Mouse (Mus musculus): ENCODE measurements around the gene Zfp870. TPM values are rescaled to one million over a fixed set of nuclear protein-coding genes. Genes with fewer than 3 reads are reported as not detected.

Gene Zfp870
- polyA plus RNA-seq (2012; rRNA removed) = 1.1 and 1.2 TPM in 2 replicates

DNA sequence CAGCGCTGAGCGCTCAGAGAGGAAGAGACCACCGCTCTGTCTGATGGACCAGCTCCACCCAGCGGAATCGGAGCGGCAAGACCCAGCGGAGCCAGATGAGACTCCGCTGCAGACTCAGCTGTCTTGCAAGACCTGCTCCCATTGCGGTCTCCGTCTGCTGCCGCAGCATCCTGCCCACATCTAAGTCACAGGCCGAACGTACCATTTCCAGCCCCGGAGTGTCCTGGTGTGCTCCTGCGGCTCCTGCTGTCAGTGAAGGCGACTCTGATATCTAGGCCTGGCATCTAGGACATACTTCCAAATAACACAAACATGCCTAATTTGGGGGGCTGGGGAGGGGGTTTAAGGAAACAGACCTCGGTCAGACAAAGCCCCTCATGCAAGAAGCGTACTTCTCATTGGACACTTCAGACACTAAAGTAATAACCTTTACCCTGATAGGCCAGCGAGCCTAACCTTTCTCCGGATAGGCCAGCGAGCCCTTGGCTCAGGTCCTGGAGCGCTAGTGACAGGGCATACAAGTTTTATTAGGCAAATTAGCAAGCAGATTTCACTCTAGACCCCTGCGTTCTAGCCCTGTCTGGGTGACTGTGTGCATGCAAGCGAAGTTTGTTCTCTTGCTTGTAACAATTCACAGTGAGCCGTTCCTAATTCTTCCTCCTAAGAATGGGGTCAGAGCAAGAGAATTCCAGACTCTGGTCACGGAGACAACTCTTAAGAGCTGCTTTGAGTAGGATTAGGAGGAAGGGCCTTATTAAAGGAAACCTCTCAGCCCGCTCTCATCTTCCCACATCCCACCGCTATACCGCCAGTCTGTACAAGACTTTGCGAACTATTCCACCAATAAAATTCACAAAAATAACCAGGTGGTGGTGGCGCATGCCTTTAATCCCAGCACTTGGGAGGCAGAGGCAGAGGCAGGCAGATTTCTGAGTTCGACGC lies at the start of gene Zfp870:
Zfp870 (minus strand) TSS at position 404 of the 942 bp plus-strand sequence.
- 10% methylated on average over 33 of the region's 33 CpGs for WGBS
- DNase-seq (ENCODE audit: low read depth, low spot score) = peak; percentile 86

DNA sequence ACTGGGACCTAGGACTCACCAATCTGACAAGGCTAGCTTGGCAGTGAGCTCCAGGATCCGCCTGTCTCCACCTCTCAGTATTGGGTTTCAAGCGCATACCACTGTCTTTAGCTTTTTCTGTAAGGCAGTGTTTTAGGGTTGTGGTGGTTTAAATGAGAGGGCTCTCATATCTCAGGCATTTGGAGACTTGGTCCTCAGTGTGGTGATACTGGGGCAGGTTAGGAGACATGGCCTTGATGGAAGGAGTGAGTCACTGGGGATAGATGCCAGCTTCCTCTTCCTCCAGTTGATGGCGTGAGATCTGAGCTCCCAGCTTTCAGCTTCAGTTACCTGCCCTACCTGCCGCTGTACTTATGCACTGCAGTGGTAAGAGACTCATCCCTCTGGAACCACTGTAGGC lies 48.4 kb upstream of the Zfp870 start:
- no peak for DNase-seq (ENCODE audit: low read depth, low spot score)
- WGBS = 73% methylated on average over 4 of the region's 4 CpGs

- 33% methylated on average over 5 of the region's 5 CpGs for WGBS
- DNase-seq (ENCODE audit: low read depth, low spot score) = peak; percentile 76
Observed at GRCm38 (mm10) chr17:32927803-32928202, 36.4 kb upstream of the Zfp870 start.

GRCm38 (mm10) chr17:32924658-32925312 lies 33.3 kb upstream of the Zfp870 start:
- WGBS = 9% methylated on average over 32 of the region's 32 CpGs
- DNase-seq (ENCODE audit: low read depth, low spot score) = no peak

DNA sequence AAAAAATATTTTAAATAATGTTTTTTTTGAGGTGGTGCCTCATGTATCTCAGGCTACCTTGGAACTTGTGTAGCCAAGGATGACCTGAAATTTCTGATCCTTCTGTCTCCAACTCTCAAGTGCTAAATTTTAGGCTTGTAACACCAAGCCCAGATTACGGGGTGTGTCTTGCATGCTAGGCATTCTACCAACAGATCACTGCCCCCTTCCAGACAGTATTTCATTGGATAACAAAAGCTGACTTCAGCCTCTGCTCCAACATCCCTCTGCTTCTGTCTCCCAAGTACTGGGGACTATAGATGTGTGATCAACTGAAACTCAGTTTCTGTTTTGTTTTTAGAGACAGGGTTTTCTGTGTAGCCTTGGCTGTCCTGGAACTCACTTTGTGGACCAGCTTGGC lies 32.2 kb upstream of the Zfp870 start:
- no peak for DNase-seq (ENCODE audit: low read depth, low spot score)
- WGBS = 81% methylated on average over 1 of the region's 1 CpGs

- WGBS = 11% methylated on average over 2 of the region's 2 CpGs
- DNase-seq (ENCODE audit: low read depth, low spot score) = peak; percentile 75
Observed at GRCm38 (mm10) chr17:32919123-32919522, 27.7 kb upstream of the Zfp870 start.

DNA sequence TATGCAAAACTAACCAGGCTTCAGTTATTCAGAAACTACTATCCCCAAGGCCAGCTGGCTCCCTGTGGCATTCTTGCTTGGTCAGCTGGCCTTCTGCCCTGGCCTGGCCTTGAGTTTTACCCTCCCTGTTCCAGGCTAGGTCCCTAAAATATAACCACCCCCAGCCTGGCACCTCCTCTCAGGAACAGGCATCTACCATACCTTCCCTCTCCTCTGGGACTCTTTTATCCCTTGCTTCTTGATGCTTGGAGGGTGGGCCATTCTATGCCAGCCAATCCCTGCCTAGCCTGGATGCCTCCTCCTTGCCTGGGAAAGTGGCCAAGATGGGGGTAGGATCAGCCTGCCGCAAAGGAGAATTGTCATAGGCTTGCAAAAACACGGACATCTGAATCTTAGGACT lies 25.7 kb upstream of the Zfp870 start, which contains the start of gene Cyp4f14:
Cyp4f14 (minus strand) TSS at position 212 of the 400 bp plus-strand sequence.
- no peak for DNase-seq (ENCODE audit: low read depth, low spot score)
- 19% methylated on average over 2 of the region's 2 CpGs for WGBS

DNA sequence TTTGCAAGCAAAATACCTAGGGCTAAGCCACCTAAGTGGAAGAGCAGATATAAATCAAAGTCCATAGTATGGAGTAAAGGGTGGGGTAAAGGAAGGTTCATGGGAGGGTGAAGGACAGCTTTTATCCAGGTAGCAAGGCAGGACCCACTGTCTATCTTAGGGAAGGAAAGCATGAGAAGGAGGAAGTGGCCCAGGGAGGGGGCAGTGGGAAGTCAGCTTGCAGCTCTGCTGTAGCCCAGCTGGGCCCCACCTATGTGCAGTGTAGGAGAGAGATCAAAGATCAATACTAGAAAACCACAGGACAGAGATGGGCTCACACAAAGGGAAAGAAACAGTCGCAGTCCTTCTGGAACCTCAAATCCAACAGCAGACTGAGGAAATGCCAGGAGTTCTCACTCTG lies 24.6 kb upstream of the Zfp870 start:
- DNase-seq (ENCODE audit: low read depth, low spot score) = no peak
- WGBS = 34% methylated on average over 1 of the region's 1 CpGs

DNA sequence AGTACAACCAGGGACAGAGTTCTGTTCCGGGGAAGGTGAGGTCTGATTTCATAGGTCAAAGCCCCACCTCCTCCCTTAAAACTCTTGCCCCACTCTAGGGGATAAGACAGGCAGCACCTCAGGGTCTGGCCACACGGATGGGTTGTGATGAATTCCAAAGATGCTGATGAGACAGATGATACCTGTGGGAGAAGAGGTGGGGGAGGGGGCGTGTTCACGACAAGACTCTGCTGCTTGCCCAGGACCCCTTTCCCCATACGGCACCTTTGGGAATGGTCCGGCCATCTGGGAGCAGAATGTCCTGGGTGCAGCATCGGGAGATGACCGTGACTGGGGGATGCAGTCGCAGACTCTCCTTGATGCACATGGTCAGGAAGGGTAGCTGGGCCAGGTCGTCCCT lies 14.7 kb upstream of the Zfp870 start:
- WGBS = 83% methylated on average over 10 of the region's 10 CpGs
- DNase-seq (ENCODE audit: low read depth, low spot score) = no peak

DNA sequence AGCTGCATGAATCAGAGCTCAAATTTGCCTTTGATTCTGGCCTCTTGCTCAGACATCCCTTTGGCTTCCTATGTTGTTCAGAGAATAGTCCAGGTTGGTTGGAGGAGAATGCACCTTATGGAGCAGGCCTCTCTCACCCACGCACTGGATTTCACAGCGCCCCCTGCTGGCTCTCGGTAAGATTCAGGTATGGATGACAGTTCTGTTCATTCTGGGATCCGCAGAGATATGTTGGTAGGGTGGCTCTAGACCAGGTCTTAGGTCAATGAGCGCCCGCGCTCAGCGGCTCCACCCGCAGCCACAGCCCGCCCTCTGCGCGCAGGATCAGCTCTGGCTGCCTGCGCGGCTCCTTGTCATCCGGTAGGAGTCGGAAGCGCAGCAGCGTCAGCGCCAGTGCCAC lies 13.8 kb upstream of the Zfp870 start:
- 13% methylated on average over 19 of the region's 19 CpGs for WGBS

DNA sequence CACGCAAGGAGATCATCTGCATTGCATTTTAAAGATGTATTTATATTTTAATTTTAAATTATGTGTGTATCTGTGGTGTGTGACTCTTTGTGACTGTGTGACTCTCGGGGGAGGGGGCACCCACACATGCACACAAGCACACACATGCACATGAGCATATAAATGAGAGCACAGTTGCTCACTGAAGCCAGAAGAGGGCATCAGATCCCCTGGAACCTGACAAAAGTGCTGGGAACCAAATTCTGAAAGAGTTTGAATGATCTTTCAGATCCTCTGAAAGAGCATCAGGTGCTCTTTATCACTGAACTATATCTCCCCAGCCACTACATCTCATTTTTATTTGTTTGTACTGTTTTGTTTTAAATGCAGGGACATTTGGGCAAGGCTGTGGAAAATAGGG lies 13.0 kb upstream of the Zfp870 start:
- WGBS = 48% methylated on average over 2 of the region's 2 CpGs
- DNase-seq (ENCODE audit: low read depth, low spot score) = no peak

More for the DNA sequence above, 13.8 kb upstream of the Zfp870 start:
- no peak for DNase-seq (ENCODE audit: low read depth, low spot score)

GRCm38 (mm10) chr17:32901751-32902525 lies 10.5 kb upstream of the Zfp870 start:
- WGBS = 73% methylated on average over 1 of the region's 1 CpGs
- DNase-seq (ENCODE audit: low read depth, low spot score) = no peak

- DNase-seq (ENCODE audit: low read depth, low spot score) = no peak
- 80% methylated on average over 4 of the region's 4 CpGs for WGBS
Observed at GRCm38 (mm10) chr17:32895421-32895820, 4.0 kb upstream of the Zfp870 start.

GRCm38 (mm10) chr17:32893901-32894300 lies 2.5 kb upstream of the Zfp870 start:
- 88% methylated on average over 3 of the region's 3 CpGs for WGBS
- DNase-seq (ENCODE audit: low read depth, low spot score) = no peak

DNA sequence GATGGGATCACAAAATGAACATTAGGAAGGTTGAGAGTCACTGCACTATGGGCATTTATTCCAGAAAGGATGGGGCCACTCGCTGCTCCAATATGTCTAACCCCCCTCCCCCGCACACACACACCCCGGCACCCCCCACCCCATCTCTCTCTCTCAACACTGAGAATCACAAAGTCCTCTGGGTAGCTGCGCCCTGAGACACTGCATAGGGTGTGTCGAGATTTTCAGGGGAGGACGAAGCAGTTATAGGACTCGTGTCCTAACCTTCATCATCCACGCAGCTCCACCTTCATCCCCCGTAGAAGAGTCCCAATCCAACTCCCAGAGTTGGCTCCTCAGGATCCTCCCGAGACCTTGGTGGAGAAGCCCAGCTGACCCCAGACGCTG lies 597 bp downstream of the Zfp870 start:
- 3% methylated on average over 11 of the region's 11 CpGs for WGBS
- DNase-seq (ENCODE audit: low read depth, low spot score) = no peak

GRCm38 (mm10) chr17:32889611-32890010 lies 1.8 kb downstream of the Zfp870 start:
- 86% methylated on average over 6 of the region's 6 CpGs for WGBS
- no peak for DNase-seq (ENCODE audit: low read depth, low spot score)

GRCm38 (mm10) chr17:32880320-32881218 lies 10.9 kb downstream of the Zfp870 start:
- WGBS = 88% methylated on average over 14 of the region's 14 CpGs
- no peak for DNase-seq (ENCODE audit: low read depth, low spot score)

DNA sequence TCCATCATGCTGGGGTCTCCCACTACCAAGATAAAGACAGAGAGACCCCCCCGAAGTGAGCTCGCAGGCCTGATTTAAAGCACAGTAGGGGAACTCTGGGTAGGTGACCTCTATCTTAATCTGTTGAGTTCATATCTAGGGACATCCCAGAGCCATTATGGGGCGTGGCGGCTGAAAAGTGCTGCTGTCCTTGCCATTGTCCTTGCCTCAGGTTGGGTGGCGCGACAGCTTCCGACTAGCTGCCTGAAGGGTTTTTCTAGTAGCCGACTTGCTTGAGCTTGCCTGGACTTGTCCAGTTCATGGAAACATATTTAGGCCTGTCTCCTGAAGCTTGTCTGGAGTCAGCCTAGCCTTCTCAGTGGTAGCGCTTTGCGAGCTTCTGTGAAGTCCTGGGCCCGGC lies 12.7 kb downstream of the Zfp870 start:
- 42% methylated on average over 11 of the region's 11 CpGs for WGBS
- no peak for DNase-seq (ENCODE audit: low read depth, low spot score)

Measured in large intestine, adult 2 months (tissue).